Mouse (Mus musculus) activated CD4-positive, CD25-positive, alpha-beta regulatory T cell, adult 9 weeks (primary cell): ENCODE results near the gene Gm3424. TPM values are rescaled to one million over a fixed set of nuclear protein-coding genes. Genes with fewer than 3 reads are reported as not detected.

Experiments
- polyA plus RNA-seq: library from polyadenylated mRNA; unstranded; fragments of 100-300 nt; shearing (Covaris generic); gene quantifications from one replicate; pipeline ENCODE4 v1.2.1, GENCODE M21; 2017

The Gm3424 gene
- not detected for polyA plus RNA-seq

GRCm38 (mm10) chr14:5830229-5830628 lies at the start of gene Gm3424:
TSS of gene Gm3424 (minus strand) at chr14:5830329.

GRCm38 (mm10) chr14:5807882-5808281 lies 22.2 kb downstream of the Gm3424 start, which contains the start of gene Gm3383:
TSS of gene Gm3383 (minus strand) at chr14:5807982.

Other genes with a start within 250 kb of the Gm3424 start
- gene Gm8265, start 197.3 kb downstream of the Gm3424 start, polyA plus RNA-seq = not detected
- gene Gm9603, start 142.9 kb downstream of the Gm3424 start, polyA plus RNA-seq = not detected
- 1.3 TPM for gene Gm3373, start 88.8 kb downstream of the Gm3424 start, polyA plus RNA-seq
- gene Gm3383, start 22.3 kb downstream of the Gm3424 start, polyA plus RNA-seq = 4.2 TPM
- gene Gm8237, start 50.1 kb upstream of the Gm3424 start, polyA plus RNA-seq = 1.8 TPM
- 3.6 TPM for gene Gm3248, start 131.4 kb upstream of the Gm3424 start, polyA plus RNA-seq
- gene Gm3453, start 148.8 kb upstream of the Gm3424 start, polyA plus RNA-seq = not detected
- gene Gm6337, start 227.9 kb upstream of the Gm3424 start, polyA plus RNA-seq = 0.26 TPM